Mouse (Mus musculus) cerebellum, postnatal 14 days (tissue): ENCODE measurements around the gene Inha.

Source experiments
- DNase-seq, 2 experiments: peaks; one replicate each; pipeline ENCODE4 v3.0.0; 2021; ENCODE audit warnings: mixed read lengths in 2 of 2

Inha gene

GRCm38 (mm10) chr1:75521321-75522031 is 14.6 kb downstream of the Inha start, which contains the start of gene Stk11ip:
Gene Stk11ip (plus strand): TSS chr1:75521529.
- peak; percentile 90 to 93 for DNase-seq

DNA sequence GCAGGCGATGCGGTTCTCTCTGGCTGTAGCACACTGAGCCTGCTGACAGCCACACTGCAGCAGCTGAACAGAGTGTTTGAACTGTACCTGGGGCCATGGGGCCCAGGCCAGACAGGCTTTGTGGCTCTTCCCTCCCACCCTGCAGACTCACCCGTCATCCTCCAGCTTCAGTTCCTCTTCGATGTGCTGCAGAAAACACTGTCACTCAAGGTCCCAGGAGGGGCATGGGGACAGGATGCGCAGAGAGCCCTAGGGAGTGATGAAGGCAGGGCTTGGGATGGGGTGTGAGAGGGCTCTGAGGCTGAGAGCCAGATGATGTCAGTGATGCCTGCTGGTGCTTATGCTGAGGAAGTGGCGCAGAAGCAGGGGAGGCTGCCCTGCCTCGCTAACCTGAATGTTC is 17.8 kb downstream of the Inha start:
- no peak for DNase-seq

DNA sequence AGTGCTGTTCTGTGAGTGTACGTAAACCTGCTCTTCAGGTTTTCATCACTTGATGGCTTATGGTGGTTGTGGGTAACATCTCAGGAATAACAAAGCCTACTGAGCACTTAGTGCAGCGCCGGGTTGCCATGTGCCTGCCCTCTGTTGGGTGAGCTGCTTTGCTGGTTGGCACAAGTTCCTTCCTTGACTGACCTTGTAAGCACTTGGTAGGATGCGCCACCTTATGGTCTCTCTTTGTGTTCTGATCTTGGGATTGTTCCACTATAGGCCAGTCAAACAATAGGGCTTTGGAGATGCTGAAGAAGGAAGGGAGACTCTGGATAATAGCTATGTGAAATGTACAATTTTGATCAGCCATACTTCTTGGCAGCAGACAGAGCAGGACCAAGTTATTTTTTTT is 23.7 kb downstream of the Inha start:
- DNase-seq: no peak

DNA sequence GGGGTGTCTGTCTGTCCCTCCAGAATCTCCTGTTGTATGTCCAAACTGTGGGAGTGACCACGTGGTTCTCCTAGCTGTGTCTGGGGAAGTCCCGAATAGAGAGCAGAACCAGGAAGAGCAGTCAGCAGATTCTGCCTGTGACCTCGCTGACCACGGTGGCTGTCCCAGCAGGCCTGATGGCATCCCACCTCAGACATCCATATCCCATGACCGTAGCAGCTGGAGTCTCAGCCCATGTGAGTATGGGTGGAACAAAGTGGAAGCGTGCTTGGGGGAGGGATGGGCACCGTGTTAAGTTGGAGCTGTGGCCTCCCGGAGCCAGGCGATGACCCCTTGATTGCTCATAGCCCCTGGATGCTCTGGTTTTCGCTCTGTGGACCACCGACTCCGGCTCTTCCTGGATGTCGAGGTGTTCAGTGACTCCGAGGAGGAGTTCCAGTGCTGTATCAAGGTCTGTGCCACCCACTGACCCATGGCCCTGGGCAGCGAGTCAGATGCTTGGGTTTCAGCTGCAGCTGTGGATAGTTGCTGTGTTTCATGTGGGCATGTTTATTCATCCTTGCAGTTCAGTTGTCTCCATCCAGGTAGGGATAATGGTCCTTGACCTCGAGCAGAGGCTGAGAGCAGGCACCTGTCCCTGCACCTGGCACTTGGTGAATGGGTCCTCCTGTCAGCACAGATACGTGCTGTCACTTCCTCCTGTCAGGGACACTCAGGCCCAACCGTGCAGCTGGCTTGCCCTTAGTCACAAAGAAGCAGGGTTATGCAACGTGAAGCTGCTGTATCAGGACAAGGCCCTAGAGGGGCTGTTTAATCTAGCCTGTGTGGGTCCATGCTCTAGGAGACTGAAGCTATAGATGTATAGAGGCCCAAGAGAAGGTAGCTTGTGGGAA is 25.6 kb downstream of the Inha start:
- DNase-seq: no peak

DNA sequence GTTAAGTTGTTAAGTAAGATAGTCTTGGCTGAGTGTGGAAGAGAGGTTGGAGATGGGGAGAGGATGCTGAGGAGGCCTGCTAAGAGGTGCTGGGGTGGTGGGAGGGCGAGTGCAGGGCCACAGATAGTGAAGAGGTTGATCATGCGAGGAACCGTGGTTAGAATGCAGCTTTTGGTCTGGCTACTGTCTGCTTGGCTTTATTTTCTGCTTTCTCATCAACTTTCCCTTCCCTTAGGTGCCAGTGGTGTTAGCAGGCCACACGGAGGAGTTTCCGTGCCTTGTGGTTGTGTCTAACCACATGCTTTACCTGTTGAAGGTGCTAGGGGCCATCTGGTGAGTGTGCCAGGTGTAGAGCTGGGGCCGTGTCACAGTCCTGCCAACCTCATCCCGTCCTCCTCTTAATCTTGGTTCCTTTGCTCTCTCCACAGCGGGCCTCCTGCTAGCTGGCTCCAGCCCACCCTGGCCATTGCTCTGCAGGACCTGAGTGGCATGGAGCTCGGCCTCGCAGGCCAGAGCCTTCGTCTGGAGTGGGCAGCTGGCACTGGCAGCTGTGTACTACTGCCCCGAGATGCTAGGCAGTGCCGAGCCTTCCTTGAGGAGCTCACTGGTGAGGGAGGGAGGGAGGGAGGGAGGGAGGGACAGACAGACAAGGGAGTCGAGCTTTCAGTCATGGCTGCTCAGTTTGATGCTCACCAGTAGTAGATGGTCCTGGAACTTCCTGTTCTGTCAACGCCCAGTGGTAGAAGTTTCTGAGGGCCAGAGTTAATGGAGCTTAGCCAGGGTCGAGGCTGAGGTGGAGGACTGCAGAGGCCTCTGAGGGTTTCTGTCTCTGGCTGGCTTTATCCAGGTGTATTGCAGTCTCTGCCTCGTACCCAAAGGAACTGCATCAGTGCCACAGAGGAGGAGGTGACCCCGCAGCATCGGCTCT is 26.7 kb downstream of the Inha start:
- DNase-seq: no peak

- no peak for DNase-seq
These were observed 30.7 kb downstream of the Inha start for GRCm38 (mm10) chr1:75537587-75537986.

- DNase-seq: no peak
These were observed 31.8 kb downstream of the Inha start for GRCm38 (mm10) chr1:75538597-75539190.

DNA sequence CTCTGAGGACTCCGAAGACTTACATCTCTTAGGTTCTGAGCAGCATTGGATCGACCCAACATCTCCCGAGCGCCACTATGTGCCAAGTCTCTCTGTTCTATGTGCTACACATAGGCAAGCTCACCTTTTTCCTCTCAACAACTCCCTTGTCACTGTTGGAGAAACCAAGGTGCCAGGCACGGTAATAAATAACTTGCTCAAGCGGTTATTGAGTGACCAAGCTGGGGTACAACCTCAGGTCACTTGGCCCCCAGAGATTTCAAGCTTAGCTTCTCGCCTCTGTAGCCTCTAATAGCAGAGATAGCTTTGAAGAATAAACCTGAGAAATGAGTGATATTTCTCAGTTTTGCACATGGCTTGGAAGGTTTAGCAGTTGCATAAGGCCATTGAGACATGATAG is 34.6 kb downstream of the Inha start:
- no peak for DNase-seq

DNA sequence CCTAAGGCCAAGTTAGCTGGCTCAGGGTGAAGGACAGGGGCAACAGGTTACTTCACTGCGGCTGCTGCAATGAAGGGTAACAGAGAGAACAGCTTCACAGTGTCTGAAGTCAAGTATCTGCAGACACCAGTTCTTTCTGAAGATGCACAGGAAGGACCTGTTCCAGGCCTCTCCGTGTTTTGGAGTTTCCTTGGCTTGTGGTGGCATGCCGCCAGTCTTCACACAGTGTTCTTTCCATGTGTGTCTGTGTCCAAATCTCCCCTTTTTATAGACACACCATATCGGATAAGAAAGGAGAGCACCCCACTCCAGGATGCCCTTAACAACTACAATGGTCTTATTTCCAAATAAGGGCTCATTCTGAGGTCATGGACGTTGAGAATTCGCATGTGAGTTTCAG is 37.5 kb downstream of the Inha start:
- no peak for DNase-seq

DNA sequence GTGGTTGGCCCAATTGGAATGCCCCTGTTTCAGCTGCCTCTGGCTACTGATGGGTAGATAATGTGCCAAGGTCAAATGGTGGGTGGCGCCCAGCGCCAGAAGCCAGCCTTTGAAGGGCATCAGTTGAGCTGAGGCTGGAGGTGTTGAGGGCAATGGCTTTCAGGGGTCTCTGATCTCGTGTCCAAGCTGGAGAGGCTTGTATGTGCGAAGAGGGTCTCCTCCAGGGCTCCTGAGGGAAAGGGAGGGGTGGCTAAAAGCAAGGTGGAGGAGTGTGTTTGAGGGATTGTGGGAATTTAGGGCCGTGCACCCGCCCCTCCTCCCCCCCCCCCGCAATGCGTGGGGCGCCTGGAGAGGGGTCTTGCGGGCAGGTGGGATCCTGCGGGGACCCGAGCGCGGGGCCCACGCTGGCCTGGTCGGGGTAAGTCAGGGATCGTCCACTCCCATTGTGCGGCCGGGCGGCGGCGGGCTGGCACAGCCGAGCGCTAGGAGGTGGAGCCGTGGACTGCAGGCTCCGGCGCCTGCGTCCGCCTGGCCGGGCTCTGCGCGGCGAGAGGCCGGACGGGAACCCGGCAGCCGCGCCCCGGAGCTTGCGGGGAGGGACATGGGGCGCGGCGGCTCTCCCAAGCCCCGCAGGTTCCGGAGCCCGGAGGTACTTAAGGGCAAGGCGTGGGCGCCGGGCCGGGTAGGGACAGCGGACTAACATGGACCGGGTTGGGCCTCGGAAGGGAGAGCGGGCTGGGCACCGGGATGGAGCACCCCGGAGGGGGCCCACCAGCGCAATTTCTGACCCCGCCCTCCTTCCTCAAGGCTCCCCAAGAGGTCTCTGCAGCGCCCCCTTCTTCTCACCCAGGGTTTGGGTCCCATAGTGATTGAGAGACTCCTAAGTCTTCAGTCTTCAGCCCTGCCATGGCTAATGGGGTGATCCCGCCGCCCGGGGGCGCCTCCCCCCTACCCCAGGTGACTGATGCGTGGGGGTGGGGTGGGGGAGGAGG is 39.4 kb downstream of the Inha start, which contains the start of gene Slc4a3:
Gene Slc4a3, plus strand, starts transcription at position 302 of the 992 bp plus-strand sequence.
- peak; percentile 78 to 84 for DNase-seq

- DNase-seq: no peak
These were observed 40.5 kb downstream of the Inha start for GRCm38 (mm10) chr1:75547351-75547750.

DNA sequence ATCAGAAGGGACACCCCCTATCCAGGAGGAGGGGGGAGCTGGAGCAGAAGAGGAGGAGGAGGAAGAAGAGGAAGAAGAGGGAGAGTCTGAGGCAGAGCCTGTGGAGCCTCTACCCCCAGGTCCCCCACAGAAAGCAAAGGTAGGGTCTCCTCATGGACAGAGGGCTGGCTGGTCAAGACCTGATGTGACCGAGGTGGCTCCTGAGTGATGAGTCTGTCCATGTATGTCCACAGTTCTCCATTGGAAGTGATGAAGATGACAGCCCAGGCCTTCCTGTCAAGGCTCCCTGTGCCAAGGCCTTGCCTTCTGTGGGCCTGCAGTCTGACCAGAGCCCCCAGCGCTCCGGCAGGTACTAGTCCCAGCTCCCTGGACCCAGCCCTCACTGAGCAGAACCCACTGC is 41.2 kb downstream of the Inha start:
- no peak for DNase-seq

- no peak for DNase-seq
These were observed 42.0 kb downstream of the Inha start for GRCm38 (mm10) chr1:75548871-75549270.

GRCm38 (mm10) chr1:75549289-75550279 is 42.7 kb downstream of the Inha start:
- no peak for DNase-seq

- DNase-seq: no peak
These were observed 43.7 kb downstream of the Inha start for GRCm38 (mm10) chr1:75550586-75550985.

DNA sequence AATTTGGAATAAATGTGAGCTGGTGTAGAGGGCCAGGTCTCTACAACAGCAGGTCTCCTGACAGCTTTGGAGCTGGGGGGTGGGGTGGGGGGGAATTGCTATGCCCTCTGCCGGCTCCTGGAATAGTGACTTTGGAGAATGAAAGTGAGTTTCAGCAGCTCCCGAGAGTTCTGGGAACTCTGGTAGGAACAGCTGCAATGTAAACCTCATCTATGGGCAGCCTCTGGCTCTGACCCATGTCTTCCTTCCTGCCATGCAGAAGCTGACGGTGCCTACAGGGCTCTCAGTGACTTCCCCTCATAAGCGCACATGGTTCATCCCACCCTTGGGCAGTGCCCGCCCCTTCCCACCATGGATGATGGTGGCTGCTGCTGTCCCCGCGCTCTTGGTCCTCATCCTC is 48.8 kb downstream of the Inha start:
- no peak for DNase-seq

- DNase-seq: no peak
These were observed 49.4 kb downstream of the Inha start for GRCm38 (mm10) chr1:75556143-75556781.

DNA sequence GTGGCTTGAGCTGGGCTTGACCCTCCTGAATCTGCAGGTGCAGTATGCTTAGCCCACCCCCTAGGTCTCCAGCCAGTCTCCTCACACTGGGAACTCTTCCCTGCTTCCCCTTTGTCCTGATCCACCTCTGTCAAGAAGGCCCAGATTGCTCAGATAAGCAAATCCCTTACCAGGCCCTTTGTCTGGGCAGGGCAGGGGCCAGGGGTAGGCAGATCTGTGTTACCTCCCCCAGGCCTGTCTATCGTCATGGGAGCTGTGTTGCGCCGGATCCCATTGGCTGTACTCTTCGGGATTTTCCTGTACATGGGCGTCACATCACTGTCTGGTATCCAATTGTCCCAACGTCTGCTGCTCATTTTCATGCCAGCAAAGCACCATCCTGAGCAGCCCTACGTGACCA is 50.2 kb downstream of the Inha start:
- DNase-seq: no peak
